Mouse (Mus musculus) left cerebral cortex, postnatal 4 days (tissue): Measurements from ENCODE around the gene Tcam1. TPM values are rescaled to one million over a fixed set of nuclear protein-coding genes. Genes with fewer than 3 reads are reported as not detected.
A peak's percentile ranks its signal among the peaks of the same experiment; 100 is the strongest.

ENCODE experiments used
- DNase-seq: peaks from one replicate; pipeline ENCODE4 v3.0.0-alpha.2; 2022
- intact Hi-C: fragments of 180-260 bp; cut with DNase I; formaldehyde crosslinking; loops from one replicate; pipeline ENCODE4 v1.15.1; 2025
- total RNA-seq, 2 experiments: library from RNA; stranded (reverse); gene quantifications; 2 replicates each; pipeline ENCODE4 v1.2.3; 2021

Tcam1 gene
- total RNA-seq, 2 experiments from 2014 or later = 0.18 to 0.28 TPM

DNA sequence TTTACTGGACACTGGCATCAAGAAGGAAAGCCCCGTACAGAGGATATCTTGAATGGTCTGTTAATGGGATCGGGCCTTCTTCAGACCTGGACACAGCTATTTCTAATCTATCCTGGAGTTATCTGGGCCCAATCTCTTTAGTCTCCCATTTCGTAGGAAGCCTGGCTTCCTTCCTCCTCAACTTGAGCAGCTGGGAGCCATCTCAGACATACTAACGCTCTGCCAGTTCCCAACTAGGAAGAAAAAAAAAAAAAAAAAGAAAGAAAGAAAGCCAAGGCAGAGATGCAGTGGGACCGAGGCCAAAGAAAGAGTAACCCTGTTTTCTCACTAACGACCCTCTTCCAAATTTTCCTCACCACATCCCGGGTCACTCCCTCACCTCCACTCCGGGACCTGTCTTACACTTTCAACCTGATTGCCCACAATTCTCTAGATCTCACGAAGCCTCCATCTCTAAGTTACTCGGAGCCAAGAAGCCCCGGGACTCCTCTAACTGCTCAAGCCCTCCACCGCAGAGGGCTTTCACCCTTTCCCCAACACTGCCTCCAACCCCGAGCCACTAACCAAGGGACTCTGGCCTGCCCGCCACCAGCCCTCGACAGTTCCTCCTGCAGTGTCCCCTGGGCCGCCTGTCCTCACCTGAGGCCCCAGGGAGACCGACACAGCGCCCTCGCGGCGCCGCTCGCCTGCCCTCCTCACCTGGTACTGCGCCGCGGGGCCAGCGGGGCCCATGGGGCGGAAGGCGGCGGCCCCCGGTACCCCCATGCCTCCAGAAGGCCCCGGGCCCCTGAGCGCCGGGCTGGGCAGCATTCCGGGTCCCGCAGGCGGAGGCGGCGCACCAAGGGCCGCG, 4.5 kb upstream of the Tcam1 start:
- intact Hi-C loops = no loop called here
- peak; percentile 43 for DNase-seq

DNA sequence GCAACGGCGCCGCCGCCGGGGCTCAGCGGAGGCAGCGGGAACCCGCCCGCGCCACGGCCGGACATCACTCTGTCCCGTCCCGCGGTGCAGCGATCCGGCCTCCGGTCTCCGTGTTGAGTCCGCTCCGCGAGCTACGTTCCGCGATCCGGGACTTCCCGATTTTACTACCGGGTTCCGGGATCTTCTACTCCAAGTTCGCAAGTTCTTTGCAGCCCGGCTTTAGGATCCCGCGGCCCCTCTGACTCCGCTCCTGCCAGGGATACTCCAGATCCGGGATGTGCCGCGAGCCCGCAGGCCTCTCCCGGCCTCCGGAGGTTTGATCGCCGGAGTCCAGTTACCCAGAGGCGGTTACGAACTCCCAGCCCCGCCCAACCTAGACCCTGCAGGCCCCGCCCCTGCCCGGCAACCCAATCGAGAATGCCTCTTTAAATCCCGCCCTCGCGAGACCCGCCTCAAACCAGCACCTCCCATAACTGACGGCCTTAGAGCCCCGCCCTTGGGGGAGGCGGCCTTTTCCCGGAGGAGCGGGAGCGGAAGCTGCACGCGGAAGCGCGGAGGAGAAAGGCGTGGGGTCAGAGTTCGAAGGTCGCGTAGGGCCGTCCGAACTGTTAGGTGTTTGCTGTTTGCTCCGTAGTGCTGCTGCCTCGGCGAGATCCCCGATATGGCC, 3.7 kb upstream of the Tcam1 start, which contains the start of gene Smarcd2:
Gene Smarcd2, minus strand, starts transcription at position 329 of the 667 bp plus-strand sequence.
- intact Hi-C loops = no loop called here
- peak; percentile 100 for DNase-seq

DNA sequence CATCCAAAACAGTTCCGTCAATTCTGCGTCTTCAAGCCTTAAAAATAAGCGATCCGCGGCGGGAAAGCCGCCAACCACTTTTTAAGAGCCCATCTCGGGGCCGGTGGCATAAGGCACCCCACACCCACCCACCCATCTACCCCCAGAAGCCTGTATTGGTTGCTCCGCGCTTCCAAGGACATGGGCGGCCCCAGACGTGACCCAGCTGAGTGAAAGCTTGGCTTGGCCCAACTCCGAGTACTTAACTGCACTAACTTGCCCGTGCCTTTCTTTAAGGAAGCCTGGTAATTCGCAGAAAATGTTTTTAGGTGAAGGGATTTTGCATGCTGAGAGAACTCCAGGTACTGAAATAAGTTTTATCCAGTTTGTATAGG, 3.2 kb upstream of the Tcam1 start:
- intact Hi-C loops = no loop called here

DNA sequence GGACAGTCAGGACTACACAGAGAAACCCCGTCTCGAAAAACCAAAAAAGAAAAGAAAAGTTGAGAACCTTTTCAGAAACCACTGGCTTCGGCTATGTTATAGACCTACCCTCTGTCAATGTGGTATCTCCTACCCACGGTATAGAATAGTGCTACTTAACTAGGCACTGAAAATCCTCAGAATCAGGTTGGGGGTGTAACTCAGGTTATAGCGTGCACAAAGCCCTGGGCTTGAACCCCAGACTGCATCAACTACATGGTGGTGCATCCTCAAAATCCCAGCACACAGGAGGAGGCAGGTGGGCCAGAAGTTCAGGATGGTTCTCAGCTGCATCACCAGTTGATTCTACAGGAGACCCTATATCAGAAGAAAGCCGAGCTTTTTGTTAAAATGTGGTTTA, 2.7 kb upstream of the Tcam1 start:
- no peak for DNase-seq
- intact Hi-C loops = no loop called here

More for the DNA sequence above, 3.2 kb upstream of the Tcam1 start:
- no peak for DNase-seq

DNA sequence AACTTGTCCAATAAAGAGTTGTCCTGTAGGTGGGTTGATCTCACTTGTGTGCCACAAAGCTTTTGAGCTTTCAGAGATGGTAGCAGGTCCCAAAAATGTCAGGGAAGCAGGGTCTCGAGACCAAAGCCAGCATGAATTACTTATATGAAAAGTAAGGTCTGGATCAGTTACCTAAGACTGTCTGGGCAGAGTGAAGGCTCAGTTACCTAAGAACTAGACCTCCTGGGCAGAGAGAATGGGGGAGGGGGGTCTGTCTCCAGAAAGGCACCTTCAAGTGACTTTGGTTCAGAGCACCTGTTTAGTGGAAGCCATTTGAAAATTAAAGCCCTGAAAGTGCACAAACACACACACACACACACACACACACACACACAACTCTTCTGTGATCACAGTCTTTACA, 2.1 kb upstream of the Tcam1 start:
- intact Hi-C loops = no loop called here
- no peak for DNase-seq

DNA sequence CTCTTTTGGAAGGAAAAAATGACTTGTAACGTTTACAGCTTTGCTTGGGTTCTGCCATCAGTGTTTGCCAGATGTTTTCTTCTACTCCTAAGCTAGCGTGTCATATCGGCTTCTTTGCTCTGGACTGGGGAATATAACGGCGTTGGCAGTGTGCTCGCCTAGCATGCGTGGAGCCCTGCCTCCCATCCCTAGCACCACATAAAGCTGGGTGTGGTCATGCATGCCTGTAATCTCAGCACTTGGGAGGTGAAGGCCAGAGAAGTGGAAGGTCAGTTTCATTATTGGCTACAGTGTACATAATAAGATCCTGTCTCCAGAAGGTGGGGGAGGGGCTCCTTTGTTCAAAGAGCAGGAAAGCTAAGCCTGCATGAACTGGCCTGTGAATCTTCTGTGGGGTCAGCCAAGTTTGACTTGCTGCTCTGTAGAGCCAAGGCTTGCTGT, 1.5 kb upstream of the Tcam1 start:
- no peak for DNase-seq
- intact Hi-C loops = no loop called here

DNA sequence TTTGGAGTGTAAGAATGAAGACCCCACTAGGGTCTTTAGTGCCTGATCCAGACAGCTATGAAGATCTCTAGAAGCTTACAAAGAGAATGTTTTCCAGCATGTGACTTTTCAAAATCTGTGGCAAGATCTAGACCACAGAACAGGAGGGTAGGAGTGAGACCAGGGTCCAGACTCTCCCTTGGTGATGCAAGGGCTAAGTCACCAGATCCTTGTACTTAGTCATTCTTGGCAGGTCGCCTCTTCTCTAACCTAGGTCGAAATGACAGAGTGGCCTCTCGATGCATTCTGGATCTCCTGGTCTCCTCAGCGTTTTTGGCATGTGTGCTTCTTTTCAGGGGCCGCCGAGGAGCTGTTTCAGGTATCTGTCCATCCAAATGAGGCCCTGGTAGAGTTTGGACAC, 6.0 kb downstream of the Tcam1 start:
- intact Hi-C loops = no loop called here
- no peak for DNase-seq

DNA sequence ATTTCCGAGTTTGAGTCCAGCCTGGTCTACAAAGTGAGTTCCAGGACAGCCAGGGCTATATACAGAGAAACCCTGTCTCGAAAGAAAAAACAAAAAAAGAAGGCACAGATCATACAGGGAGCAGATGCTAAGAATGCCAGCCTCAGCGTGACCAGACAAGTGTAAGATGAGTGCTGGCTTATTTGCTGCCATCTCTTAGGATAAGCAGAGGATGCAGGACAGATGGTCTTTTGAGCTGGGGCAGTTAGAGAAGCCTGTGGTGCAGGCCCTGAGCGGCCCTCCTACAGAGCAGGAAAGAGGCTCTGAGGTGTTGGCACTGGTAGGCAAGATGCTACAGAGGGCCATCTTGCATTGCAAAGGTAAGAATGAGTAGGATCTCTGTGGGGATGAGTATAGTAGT, 6.9 kb downstream of the Tcam1 start:
- intact Hi-C loops = no loop called here
- DNase-seq = no peak

DNA sequence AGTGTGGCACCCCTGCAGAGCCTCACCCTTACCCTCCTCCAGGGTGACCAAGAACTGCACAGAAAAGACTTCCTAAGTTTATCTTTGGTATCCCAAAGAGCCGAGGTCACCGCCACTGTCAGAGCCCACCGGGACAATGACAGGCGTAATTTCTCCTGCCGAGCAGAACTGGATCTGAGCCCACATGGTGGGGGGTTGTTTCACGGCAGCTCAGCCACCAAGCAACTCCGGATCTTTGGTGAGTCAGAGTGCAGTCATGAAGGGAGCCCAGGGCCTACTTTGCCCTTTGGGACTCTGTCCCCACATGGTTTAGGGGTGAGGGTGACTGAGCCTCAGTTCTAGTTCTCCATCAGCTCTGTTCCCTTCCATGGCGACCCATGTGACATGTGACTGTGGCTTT, 7.7 kb downstream of the Tcam1 start:
- no peak for DNase-seq
- intact Hi-C loops = no loop called here

DNA sequence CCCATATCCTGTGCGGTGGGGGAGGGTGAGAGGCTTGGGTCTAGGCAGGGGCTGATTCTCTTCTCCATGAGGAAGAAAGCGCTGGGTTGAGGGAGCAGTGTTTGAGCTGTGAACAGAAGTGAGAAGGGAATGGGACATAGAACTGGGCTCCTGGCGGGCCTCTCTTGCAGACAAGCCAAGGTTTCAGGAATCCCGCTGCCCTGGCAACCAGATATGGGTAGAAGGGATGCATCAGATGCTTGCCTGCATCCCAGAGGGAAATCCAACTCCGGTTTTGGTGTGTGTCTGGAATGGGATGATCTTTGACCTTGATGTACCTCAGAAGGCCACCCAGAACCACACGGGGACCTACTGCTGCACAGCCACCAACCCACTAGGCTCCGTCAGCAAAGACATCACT, 9.7 kb downstream of the Tcam1 start:
- DNase-seq = no peak
- intact Hi-C loops = no loop called here

DNA sequence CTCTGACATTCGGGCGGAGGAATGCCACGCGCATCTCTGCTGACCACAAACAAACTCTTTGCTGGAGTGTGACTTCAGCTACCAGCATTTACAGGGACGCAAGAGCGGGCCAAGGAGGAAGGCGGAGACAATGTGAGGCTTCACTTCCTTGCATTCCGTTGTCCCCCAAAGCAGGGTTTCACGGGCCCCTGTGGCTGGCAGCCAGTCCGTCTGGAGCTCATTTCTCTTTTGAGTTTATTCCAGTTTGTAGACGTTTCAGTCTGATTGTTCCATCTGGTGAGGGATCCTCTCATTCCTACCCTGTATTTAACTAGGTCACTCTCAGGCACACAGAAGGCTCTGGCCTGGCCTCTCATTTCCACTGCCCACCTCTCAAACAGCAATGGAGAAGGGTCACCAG, 10.5 kb downstream of the Tcam1 start:
- DNase-seq = no peak
- intact Hi-C loops = no loop called here

DNA sequence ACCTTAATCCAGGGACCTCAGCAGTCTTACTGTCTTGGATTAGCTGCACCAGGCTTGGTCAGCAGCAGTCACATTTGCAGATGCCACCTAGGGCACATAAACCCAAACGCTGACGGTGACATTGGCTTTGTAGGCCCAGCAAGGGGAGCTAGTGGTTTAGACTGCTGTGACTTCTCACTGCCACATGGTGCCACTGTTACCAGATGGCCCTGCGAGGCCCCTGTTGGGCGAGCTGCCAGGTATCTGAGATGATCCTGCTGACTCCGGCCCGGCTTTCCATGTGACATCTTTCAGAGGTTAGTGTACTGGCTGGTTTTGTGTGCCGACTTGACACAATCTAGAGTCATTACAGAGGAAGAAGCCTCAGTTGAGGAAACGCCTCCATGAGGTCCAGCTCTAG, 12.9 kb downstream of the Tcam1 start:
- intact Hi-C loops = no loop called here
- peak; percentile 93 for DNase-seq

DNA sequence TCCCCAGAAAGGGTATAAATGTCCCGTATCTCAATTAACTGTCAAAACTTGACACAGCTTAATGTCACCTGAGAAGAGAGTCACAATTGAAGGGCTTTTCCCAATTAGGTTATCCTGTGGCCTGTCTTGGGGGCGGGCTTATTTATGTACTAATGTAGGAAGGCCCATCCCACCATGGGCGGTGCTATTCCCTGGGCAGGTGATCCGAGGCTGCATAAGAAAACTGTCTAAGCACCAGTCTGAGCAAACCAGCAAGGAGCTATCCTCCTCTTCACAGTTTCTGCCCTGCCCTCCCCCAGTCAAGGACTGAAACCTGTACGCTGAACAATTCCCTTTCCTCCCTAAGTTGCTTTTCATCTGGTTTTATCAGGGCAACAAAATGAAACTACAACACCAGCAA, 13.9 kb downstream of the Tcam1 start:
- intact Hi-C loops = no loop called here
- no peak for DNase-seq

DNA sequence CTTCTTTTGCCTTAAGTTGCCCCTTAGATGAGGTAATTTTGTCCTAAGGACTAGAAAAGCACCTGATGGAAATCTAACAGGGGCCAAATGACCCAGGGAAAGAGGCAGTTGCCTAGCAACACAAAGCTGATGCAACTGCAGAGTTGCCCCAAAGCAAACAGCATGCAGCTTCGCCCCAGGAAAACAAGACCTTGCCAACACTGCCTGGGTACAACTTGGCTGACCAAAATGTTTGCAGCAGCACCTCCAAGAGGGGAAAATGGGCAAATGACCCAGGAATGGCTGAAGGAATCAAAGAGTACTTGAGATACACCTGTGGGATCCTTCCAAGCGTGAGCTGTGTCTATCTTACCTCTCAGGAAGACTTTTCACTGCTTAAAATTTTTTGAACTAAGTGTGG, 15.4 kb downstream of the Tcam1 start:
- intact Hi-C loops = no loop called here
- peak; percentile 77 for DNase-seq

DNA sequence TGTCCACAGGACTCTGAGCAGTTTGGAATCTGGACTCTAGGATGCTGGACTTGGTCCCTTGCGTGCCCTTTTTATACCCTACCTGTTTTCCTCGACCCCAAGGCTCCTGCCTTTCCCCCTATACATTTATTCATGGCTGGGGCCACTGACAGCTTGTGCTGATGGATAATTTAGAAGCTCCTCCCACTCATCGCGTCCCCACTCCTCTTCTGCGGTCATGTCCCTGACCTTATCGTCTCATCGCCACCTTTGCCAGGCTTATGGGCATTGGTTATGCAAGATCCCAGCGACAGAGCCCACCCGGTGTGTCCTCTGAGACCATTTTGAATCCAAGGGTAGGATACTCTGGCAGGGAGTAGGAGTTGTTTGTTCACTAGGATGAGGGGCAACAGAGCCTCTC, 25.3 kb downstream of the Tcam1 start, which contains the start of gene Gh:
Gene Gh, minus strand, starts transcription at position 101 of the 400 bp plus-strand sequence.
- intact Hi-C loops = no loop called here
- no peak for DNase-seq

DNA sequence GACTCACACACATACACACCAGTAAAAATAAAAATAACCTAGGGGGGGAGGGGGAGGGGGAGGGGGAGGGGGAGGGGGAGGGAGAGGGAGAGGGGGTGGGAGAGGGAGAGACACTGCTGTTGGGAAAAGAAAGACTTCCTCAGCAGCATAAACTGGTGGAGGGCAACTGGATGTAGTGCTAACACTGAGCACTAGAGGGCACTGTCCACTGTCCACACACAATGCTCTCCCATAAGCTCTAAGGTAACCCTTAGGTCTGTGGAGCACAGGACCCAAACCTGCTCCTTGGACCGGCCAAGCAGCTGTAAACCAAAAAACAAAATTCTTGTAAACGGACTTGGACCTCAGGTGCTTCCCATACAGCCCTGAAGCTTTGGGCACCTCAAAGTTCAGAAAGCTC, 26.2 kb downstream of the Tcam1 start:
- intact Hi-C loops = no loop called here
- peak; percentile 60 for DNase-seq

DNA sequence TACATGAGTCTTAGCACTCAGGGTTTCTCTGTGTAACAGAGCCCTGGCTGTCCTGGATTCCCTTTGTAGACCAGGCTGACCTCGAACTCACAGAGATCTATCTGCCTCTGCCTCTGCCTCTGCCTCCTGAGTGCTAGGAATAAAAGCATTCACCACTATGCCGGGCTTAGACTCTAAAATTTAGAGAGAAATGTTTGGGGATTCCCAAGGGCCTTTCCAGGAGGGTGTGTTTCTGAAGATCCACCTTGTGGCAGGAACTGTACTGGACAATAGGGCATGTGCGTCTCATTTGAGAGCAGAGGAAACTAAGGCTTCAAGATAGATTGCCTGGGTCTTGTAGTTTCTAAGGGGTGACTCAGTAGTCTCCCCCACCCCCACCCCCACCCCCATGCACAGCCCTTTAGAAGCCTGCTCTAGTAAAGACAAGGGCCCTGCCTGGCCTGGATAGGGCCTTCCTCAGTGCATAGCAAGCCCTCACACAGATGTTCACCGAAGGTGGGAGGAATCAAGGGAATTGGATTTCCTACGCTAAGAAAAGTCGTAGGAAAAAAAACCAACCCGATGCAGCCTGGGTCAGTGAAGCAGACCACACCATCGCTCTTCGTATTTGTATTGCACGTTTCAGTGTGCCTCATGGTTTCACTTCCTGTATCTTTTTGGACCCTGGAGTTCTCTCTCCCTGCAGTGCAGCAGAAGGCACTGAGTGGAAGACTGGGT, 29.0 kb downstream of the Tcam1 start:
- DNase-seq = no peak
- intact Hi-C loops = no loop called here

DNA sequence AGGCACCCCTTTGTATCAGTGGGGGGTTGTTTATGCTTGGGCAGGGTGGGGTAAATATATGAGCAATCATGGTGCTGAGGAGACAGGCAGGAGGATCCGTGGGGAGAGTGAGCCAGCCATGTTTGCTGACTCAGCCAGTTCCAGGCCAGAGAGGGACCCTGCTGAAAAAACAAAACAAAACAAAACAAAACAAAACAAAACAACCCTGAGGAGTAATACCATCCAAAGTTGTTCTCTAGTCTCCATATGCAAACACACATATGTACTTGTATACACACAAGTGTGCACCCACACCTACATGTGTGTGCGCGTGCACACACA, 29.6 kb downstream of the Tcam1 start:
- intact Hi-C loops = no loop called here
- no peak for DNase-seq

DNA sequence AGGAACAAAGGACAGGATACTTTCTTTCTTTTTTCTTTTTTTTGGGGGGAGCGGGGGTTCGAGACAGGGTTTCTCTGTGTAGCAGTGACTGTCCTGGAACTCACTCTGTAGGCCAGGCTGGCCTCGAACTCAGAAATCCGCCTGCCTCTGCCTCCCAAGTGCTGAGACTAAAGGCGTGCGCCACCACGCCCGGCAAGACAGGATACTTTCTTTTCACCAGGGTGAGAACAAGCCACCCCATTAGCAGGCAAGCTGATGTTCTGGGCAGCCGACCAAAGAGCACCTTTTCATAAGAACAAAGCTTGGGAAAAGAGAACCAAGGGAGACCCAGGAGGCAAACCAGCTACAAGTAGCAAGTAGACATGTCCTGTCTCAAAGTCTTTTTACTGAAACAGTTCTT, 30.3 kb downstream of the Tcam1 start:
- intact Hi-C loops = no loop called here
- no peak for DNase-seq

DNA sequence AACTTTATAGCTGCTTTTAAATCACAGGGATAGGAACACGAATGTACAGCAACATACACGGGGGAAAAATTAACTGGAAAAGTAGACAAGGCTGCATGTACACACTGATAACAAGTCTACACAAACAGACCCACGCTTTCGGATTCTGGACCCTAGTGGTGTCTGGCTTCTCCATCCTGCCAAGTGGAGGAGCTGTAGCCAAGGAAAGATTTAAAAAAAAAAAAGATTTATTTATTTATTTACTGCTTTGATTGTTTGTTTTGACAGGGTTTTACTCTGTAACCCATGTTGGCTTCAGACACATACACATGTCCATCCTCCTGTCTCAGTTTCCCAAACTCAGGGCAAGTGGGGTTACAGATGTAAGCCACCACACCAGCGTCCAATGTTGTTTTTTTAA, 31.0 kb downstream of the Tcam1 start:
- intact Hi-C loops = no loop called here
- no peak for DNase-seq

DNA sequence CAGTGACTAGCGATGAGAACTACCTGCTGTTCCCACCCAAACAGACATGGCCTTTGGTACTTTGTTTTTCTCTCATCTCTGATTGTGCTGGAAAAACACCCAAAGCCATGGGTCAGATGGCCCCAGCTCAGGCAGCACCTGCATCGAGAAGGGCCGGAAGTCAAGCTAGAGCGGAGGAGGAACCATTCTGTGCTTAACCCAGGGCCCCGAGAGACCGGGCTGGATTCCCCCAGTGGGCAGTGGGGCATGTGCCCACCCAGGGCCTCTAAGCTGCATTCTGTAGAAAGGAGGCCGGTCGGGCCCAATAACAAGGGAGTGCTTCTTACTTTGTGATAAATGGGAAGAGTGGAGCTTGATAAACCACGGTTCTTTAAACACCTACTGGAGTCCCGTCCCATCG, 31.7 kb downstream of the Tcam1 start:
- intact Hi-C loops = no loop called here
- no peak for DNase-seq

DNA sequence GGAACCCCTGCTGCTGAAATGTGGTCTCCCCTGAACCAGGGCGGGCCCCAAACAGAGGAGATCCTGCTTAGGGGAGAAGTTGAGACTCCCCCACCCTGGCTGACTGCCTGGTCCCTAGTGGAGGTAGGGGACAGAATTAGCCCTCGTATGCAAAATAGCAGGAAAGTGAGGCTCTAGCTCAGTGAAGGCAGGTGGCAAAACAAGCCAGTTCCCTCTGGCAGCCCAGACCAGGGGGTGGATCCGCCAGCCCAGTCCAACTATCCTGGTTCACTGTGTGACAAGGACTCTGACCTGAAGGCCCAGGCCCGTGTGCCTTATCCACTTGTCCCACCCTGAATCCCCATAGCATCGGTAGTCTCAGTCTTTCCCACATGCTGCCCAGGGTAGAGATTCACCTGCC, 33.7 kb downstream of the Tcam1 start:
- DNase-seq = no peak
- intact Hi-C loops = no loop called here
